Mouse (Mus musculus): ENCODE results near the gene Lrmda.

DNA sequence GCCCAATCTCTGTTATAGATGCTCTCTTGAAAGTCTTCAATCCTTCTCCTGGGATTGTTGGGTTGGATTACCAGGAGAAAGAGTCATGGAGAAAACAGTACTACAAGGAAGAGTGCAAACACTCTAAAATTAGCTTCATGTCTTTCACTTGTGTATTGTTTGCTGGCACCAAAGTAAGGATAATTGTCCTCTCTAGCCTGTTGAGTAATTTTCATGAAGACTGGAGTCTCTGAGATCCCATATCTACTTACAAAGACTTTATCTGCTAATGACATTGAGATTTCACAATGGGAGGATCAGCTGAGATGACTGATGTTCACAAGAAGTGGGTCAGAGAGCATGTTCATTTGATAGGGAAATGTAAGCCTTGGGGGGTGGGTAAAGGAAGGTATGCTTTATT, 817.5 kb downstream of the Lrmda start:
- no peak for TF ChIP-seq CTCF (IDR thresholded peaks at IDR 0.05; ENCODE audit: borderline replicate concordance, extremely low read depth, insufficient read depth, insufficient read length)
- TF ChIP-seq POLR2A (IDR thresholded peaks at IDR 0.05; ENCODE audit: borderline replicate concordance, extremely low read depth, insufficient read depth, insufficient read length, poor library complexity, severe bottlenecking): no peak
